Mouse (Mus musculus): ENCODE results near the gene Parp1. TPM values are rescaled to one million over a fixed set of nuclear protein-coding genes. Genes with fewer than 3 reads are reported as not detected.
A peak's percentile ranks its signal among the peaks of the same experiment; 100 is the strongest.

Parp1 gene
- 184 and 187 TPM in 2 replicates for polyA plus RNA-seq (2016; fragmentation: Nextera tagmentation; extraction: Ambion mirVana)

DNA sequence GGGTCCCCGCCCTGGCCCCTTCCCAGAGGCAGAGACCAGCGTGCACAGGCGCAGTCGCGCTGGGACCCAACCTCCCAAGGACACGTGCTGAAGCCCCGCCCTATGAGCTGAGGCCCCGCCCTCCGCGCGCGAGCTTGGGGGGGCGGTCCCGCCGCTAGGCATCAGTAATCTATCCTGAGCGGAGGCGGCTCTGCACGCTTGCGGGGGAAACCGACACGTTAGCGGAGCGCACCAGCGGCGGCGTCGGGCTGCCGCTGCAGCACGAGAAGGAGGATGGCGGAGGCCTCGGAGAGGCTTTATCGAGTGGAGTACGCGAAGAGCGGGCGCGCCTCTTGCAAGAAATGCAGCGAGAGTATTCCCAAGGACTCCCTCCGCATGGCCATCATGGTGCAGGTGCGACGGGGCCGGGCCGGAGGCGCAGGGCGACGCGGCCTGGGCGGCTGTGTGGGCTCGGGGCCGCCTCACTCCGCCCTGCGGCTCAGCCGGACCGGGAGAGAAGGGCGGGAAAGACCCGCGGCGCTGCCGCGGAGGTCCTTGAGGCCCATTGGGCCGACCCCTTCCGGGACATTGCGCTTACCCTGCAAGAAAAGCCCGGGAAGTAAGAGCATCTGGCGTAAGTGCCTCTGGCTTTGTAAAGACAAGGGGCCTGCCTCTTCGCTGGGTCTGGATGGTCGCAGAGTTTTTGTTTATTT is at the start of gene Parp1:
Gene Parp1, plus strand, starts transcription at position 164 of the 692 bp plus-strand sequence.
- Histone ChIP-seq H3K9ac (peak within 1 kb of the TSS; percentile 94), H3K4me1 (peaks cover 16% of the 10 kb centered on the region), H3K36me3 (peaks cover 21% of the 10 kb centered on the region), H3K27ac (peak within 1 kb of the TSS; percentile 79), H3K4me3 (peak within 1 kb of the TSS; percentile 89), H3K9me3 (no peaks in the 10 kb centered on the region), H3K27me3 (replicated peaks) (no peaks in the 10 kb centered on the region), H3K4me2 (replicated peaks) (peak within 1 kb of the TSS; percentile 72)
- WGBS = under 1% methylated on average over 65 of the region's 67 CpGs
- ATAC-seq (ENCODE audit: low FRiP score, low read depth) = peak; percentile 95

- no peak overlapping the region for H3K4me2 ChIP-seq (replicated peaks)
- H3K27ac ChIP-seq = no peak overlapping the region
- no peak for ATAC-seq (ENCODE audit: low FRiP score, low read depth)
- H3K9ac ChIP-seq = no peak overlapping the region
- H3K36me3 ChIP-seq = no peaks in the 10 kb centered on the region
- H3K27me3 ChIP-seq (replicated peaks) = no peaks in the 10 kb centered on the region
- H3K4me3 ChIP-seq = no peak overlapping the region
- H3K4me1 ChIP-seq = no peaks in the 10 kb centered on the region
- WGBS = 85% methylated on average over 8 of the region's 8 CpGs
- no peaks in the 10 kb centered on the region for H3K9me3 ChIP-seq
These were observed 49.2 kb upstream of the Parp1 start for GRCm38 (mm10) chr1:180519520-180519919.

DNA sequence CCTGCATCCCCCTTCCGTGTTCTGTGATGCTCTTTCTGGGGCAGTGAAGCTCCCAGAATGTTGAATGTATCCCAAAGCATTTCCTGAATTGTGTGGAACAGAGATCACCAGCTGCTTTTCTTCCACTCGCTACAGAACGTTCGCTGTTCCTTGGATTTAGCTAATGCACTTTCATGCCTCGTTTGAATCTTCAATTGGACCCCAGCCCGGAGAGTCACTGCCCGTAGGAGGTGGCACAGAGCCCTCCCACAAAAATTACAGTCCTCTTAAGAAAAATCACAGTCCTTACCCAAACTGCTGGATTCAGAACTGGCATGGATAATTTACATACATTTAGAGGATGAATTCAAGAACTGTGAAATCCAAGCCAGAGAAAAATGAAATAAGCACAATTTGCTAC is 48.5 kb upstream of the Parp1 start:
- H3K36me3 ChIP-seq = no peaks in the 10 kb centered on the region
- H3K27ac ChIP-seq = no peak overlapping the region
- no peak overlapping the region for H3K9ac ChIP-seq
- WGBS = 42% methylated on average over 7 of the region's 7 CpGs
- H3K4me2 ChIP-seq (replicated peaks) = no peak overlapping the region
- no peaks in the 10 kb centered on the region for H3K9me3 ChIP-seq
- no peaks in the 10 kb centered on the region for H3K4me1 ChIP-seq
- no peak overlapping the region for H3K4me3 ChIP-seq
- no peak for ATAC-seq (ENCODE audit: low FRiP score, low read depth)
- no peaks in the 10 kb centered on the region for H3K27me3 ChIP-seq (replicated peaks)

DNA sequence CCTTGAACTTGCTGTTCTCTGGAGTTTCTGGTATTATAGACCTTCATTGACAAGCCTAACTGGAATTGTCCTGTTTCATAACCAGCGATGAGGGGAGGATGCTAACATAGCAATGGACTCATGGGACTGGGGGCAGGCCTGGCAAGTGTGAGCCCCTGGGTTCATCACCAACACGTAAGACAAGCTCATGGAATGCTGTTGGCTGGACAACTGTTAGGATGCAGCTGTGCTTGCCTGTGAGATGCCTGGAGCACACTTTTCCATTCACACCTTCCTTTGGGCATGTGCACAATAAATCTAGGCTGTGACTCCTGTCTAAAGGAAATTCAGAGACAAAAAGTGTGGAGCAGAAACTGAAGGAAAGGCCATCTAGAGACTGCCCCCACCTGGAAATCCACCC is 45.4 kb upstream of the Parp1 start:
- no peak overlapping the region for H3K9ac ChIP-seq
- no peaks in the 10 kb centered on the region for H3K9me3 ChIP-seq
- H3K4me3 ChIP-seq = no peak overlapping the region
- no peaks in the 10 kb centered on the region for H3K27me3 ChIP-seq (replicated peaks)
- H3K4me2 ChIP-seq (replicated peaks) = no peak overlapping the region
- no peaks in the 10 kb centered on the region for H3K36me3 ChIP-seq
- H3K27ac ChIP-seq = no peak overlapping the region
- no peaks in the 10 kb centered on the region for H3K4me1 ChIP-seq
- ATAC-seq (ENCODE audit: low FRiP score, low read depth) = no peak
- 93% methylated on average over 2 of the region's 2 CpGs for WGBS

- H3K4me1 ChIP-seq = no peaks in the 10 kb centered on the region
- H3K36me3 ChIP-seq = no peaks in the 10 kb centered on the region
- H3K27ac ChIP-seq = no peak overlapping the region
- no peak overlapping the region for H3K4me2 ChIP-seq (replicated peaks)
- no peak for ATAC-seq (ENCODE audit: low FRiP score, low read depth)
- H3K27me3 ChIP-seq (replicated peaks) = no peaks in the 10 kb centered on the region
- 87% methylated on average over 1 of the region's 1 CpGs for WGBS
- no peaks in the 10 kb centered on the region for H3K9me3 ChIP-seq
- no peak overlapping the region for H3K9ac ChIP-seq
- no peak overlapping the region for H3K4me3 ChIP-seq
These were observed 43.4 kb upstream of the Parp1 start for GRCm38 (mm10) chr1:180525301-180525700.

DNA sequence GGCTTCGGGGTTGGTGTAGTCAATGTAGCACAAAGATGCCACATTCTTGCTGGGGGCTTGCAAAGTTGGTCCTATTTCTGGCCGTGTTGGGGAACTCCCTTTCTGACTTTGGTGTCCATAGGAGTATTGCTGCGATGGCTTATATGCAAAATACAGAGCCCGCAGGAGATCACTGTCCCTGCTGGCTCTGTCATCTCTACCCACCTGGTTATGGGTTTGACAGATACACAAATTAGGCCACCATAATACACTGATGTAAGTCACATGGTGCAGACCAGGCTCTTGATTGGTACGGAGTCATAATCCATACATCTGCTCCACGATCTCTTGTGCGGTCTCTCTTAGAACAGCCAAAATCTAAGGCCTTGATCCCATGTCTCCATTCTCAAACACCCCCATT is 38.9 kb upstream of the Parp1 start:
- no peak overlapping the region for H3K9ac ChIP-seq
- no peak for ATAC-seq (ENCODE audit: low FRiP score, low read depth)
- no peak overlapping the region for H3K4me2 ChIP-seq (replicated peaks)
- no peaks in the 10 kb centered on the region for H3K4me1 ChIP-seq
- 93% methylated on average over 7 of the region's 7 CpGs for WGBS
- no peaks in the 10 kb centered on the region for H3K27me3 ChIP-seq (replicated peaks)
- no peak overlapping the region for H3K27ac ChIP-seq
- no peak overlapping the region for H3K4me3 ChIP-seq
- H3K36me3 ChIP-seq = no peaks in the 10 kb centered on the region
- H3K9me3 ChIP-seq = peaks cover 16% of the 10 kb centered on the region

GRCm38 (mm10) chr1:180530457-180531263 is 38.1 kb upstream of the Parp1 start:
- no peak for ATAC-seq (ENCODE audit: low FRiP score, low read depth)
- H3K27ac ChIP-seq = no peak overlapping the region
- no peaks in the 10 kb centered on the region for H3K36me3 ChIP-seq
- 67% methylated on average over 8 of the region's 8 CpGs for WGBS
- no peaks in the 10 kb centered on the region for H3K27me3 ChIP-seq (replicated peaks)
- H3K4me2 ChIP-seq (replicated peaks) = no peak overlapping the region
- no peaks in the 10 kb centered on the region for H3K4me1 ChIP-seq
- H3K9ac ChIP-seq = no peak overlapping the region
- peaks cover 16% of the 10 kb centered on the region for H3K9me3 ChIP-seq
- no peak overlapping the region for H3K4me3 ChIP-seq

- H3K4me2 ChIP-seq (replicated peaks) = no peak overlapping the region
- H3K27ac ChIP-seq = no peak overlapping the region
- H3K4me1 ChIP-seq = no peaks in the 10 kb centered on the region
- no peak overlapping the region for H3K4me3 ChIP-seq
- peaks cover 16% of the 10 kb centered on the region for H3K9me3 ChIP-seq
- no peaks in the 10 kb centered on the region for H3K36me3 ChIP-seq
- H3K27me3 ChIP-seq (replicated peaks) = no peaks in the 10 kb centered on the region
- ATAC-seq (ENCODE audit: low FRiP score, low read depth) = no peak
- WGBS = 95% methylated on average over 11 of the region's 11 CpGs
- H3K9ac ChIP-seq = no peak overlapping the region
These were observed 36.1 kb upstream of the Parp1 start for GRCm38 (mm10) chr1:180532671-180533070.

GRCm38 (mm10) chr1:180536719-180537118 is 32.0 kb upstream of the Parp1 start:
- H3K9me3 ChIP-seq = peaks cover 16% of the 10 kb centered on the region
- peaks cover 5% of the 10 kb centered on the region; the same call in 1 of the 2 replicates for H3K4me1 ChIP-seq
- WGBS = 80% methylated on average over 5 of the region's 5 CpGs
- no peak overlapping the region for H3K9ac ChIP-seq
- no peak overlapping the region for H3K4me2 ChIP-seq (replicated peaks)
- H3K27me3 ChIP-seq (replicated peaks) = no peaks in the 10 kb centered on the region
- no peaks in the 10 kb centered on the region for H3K36me3 ChIP-seq
- ATAC-seq (ENCODE audit: low FRiP score, low read depth) = no peak
- H3K27ac ChIP-seq = no peak overlapping the region
- H3K4me3 ChIP-seq = no peak overlapping the region

DNA sequence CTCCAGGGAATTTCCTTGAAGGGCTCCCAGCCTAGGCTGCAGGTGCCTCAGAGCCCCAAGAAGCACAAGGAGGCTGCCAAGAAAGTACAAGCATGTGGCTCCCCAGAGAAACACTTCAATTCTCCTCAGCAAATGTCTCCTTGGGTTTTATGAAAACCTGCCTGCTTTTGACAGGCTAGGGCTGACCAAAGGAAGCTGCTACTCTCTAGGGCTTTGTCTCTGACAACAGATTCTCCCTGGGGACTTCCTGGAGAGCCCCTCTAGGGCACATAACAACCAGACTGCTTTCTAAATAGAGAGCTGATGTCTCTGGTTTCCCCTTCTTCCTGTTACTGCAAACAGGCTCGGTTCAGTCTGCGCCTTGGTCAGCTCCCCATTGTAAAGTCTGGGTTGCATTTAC is 27.5 kb upstream of the Parp1 start:
- 39% methylated on average over 2 of the region's 2 CpGs for WGBS
- Histone ChIP-seq H3K9me3 (no peaks in the 10 kb centered on the region), H3K36me3 (no peaks in the 10 kb centered on the region), H3K4me1 (peaks cover 5% of the 10 kb centered on the region; the same call in 1 of the 2 replicates), H3K27ac (no peak overlapping the region), H3K4me3 (no peak overlapping the region), H3K27me3 (replicated peaks) (no peaks in the 10 kb centered on the region), H3K9ac (no peak overlapping the region), H3K4me2 (replicated peaks) (no peak overlapping the region)
- ATAC-seq (ENCODE audit: low FRiP score, low read depth) = no peak

GRCm38 (mm10) chr1:180541883-180542711 is 26.6 kb upstream of the Parp1 start:
- no peak overlapping the region for H3K4me3 ChIP-seq
- 83% methylated on average over 15 of the region's 15 CpGs for WGBS

More at GRCm38 (mm10) chr1:180541883-180542711, 26.6 kb upstream of the Parp1 start:
- Histone ChIP-seq H3K4me2 (replicated peaks) (no peak overlapping the region), H3K9ac (no peak overlapping the region), H3K4me1 (peaks cover 13% of the 10 kb centered on the region; the same call in 1 of the 2 replicates), H3K9me3 (no peaks in the 10 kb centered on the region), H3K27ac (no peak overlapping the region), H3K27me3 (replicated peaks) (no peaks in the 10 kb centered on the region), H3K36me3 (no peaks in the 10 kb centered on the region)
- no peak for ATAC-seq (ENCODE audit: low FRiP score, low read depth)
